Mouse (Mus musculus): Measurements from ENCODE around the gene Sos1. TPM values are rescaled to one million over a fixed set of nuclear protein-coding genes. Genes with fewer than 3 reads are reported as not detected.

Gene Sos1
- polyA plus RNA-seq, 1 experiment from 2014 or later, result 0.85 TPM

- WGBS (ENCODE audit: insufficient replicate concordance), result 5% methylated on average over 85 of the region's 102 CpGs
- H3K36me3 ChIP-seq (ENCODE audit: control insufficient read depth, insufficient read depth), result no peaks in the 10 kb centered on the region
- no peaks in the 10 kb centered on the region for H3K4me1 ChIP-seq (ENCODE audit: control insufficient read depth, low read depth, low read length)
- H3K27ac ChIP-seq (ENCODE audit: low read length), result no peak within 1 kb of the TSS
- no peaks in the 10 kb centered on the region for H3K9me3 ChIP-seq (replicated peaks; ENCODE audit: control insufficient read depth, low read length)
- peak within 1 kb of the TSS; percentile 82 for H3K4me2 ChIP-seq (ENCODE audit: low read depth, low read length)
- H3K27me3 ChIP-seq (ENCODE audit: control insufficient read depth, insufficient read depth, low read depth, low read length), result peaks cover 18% of the 10 kb centered on the region
- H3K9ac ChIP-seq (ENCODE audit: low read depth, low read length), result peak within 1 kb of the TSS; percentile 55
- H3K4me3 ChIP-seq (ENCODE audit: low read depth, low read length), result peak within 1 kb of the TSS; percentile 54
- peak; percentile 96 for ATAC-seq (ENCODE audit: low read depth)
Measured at GRCm38 (mm10) chr17:80372989-80373725, 107.1 kb downstream of the Sos1 start, which contains the start of gene Gm10190. Gene Gm10190 (minus strand): TSS chr17:80373541.

- no peak overlapping the region for H3K4me3 ChIP-seq (ENCODE audit: low read depth, low read length)
- no peak overlapping the region for H3K27ac ChIP-seq (ENCODE audit: low read length)
- H3K27me3 ChIP-seq (ENCODE audit: control insufficient read depth, insufficient read depth, low read depth, low read length), result peaks cover 13% of the 10 kb centered on the region
- no peaks in the 10 kb centered on the region for H3K4me1 ChIP-seq (ENCODE audit: control insufficient read depth, low read depth, low read length)
- no peaks in the 10 kb centered on the region for H3K9me3 ChIP-seq (replicated peaks; ENCODE audit: control insufficient read depth, low read length)
- WGBS (ENCODE audit: insufficient replicate concordance), result 60% methylated on average over 9 of the region's 9 CpGs
- H3K4me2 ChIP-seq (ENCODE audit: low read depth, low read length), result no peak overlapping the region
- ATAC-seq (ENCODE audit: low read depth), result no peak
- H3K36me3 ChIP-seq (ENCODE audit: control insufficient read depth, insufficient read depth), result no peaks in the 10 kb centered on the region
- no peak overlapping the region for H3K9ac ChIP-seq (ENCODE audit: low read depth, low read length)
Measured at GRCm38 (mm10) chr17:80368606-80369005, 111.6 kb downstream of the Sos1 start.

GRCm38 (mm10) chr17:80367276-80367675 lies 113.0 kb downstream of the Sos1 start:
- Histone ChIP-seq H3K4me3 (ENCODE audit: low read depth, low read length) (no peak overlapping the region), H3K9ac (ENCODE audit: low read depth, low read length) (no peak overlapping the region), H3K27me3 (ENCODE audit: control insufficient read depth, insufficient read depth, low read depth, low read length) (peaks cover under 1% of the 10 kb centered on the region), H3K4me2 (ENCODE audit: low read depth, low read length) (no peak overlapping the region), H3K4me1 (ENCODE audit: control insufficient read depth, low read depth, low read length) (no peaks in the 10 kb centered on the region), H3K27ac (ENCODE audit: low read length) (no peak overlapping the region), H3K9me3 (replicated peaks; ENCODE audit: control insufficient read depth, low read length) (no peaks in the 10 kb centered on the region), H3K36me3 (ENCODE audit: control insufficient read depth, insufficient read depth) (no peaks in the 10 kb centered on the region)
- no peak for ATAC-seq (ENCODE audit: low read depth)
- WGBS (ENCODE audit: insufficient replicate concordance), result 61% methylated on average over 5 of the region's 5 CpGs

GRCm38 (mm10) chr17:80360245-80360644 lies 120.0 kb downstream of the Sos1 start:
- Histone ChIP-seq H3K9me3 (replicated peaks; ENCODE audit: control insufficient read depth, low read length) (no peaks in the 10 kb centered on the region), H3K27me3 (ENCODE audit: control insufficient read depth, insufficient read depth, low read depth, low read length) (no peaks in the 10 kb centered on the region), H3K27ac (ENCODE audit: low read length) (no peak overlapping the region), H3K4me3 (ENCODE audit: low read depth, low read length) (no peak overlapping the region), H3K4me1 (ENCODE audit: control insufficient read depth, low read depth, low read length) (no peaks in the 10 kb centered on the region), H3K9ac (ENCODE audit: low read depth, low read length) (no peak overlapping the region), H3K36me3 (ENCODE audit: control insufficient read depth, insufficient read depth) (no peaks in the 10 kb centered on the region), H3K4me2 (ENCODE audit: low read depth, low read length) (no peak overlapping the region)
- 59% methylated on average over 8 of the region's 8 CpGs for WGBS (ENCODE audit: insufficient replicate concordance)
- no peak for ATAC-seq (ENCODE audit: low read depth)

GRCm38 (mm10) chr17:80347234-80347633 lies 133.0 kb downstream of the Sos1 start:
- H3K27me3 ChIP-seq (ENCODE audit: control insufficient read depth, insufficient read depth, low read depth, low read length), result no peaks in the 10 kb centered on the region
- no peak overlapping the region for H3K4me3 ChIP-seq (ENCODE audit: low read depth, low read length)
- no peak overlapping the region for H3K9ac ChIP-seq (ENCODE audit: low read depth, low read length)
- H3K27ac ChIP-seq (ENCODE audit: low read length), result no peak overlapping the region
- no peak overlapping the region for H3K4me2 ChIP-seq (ENCODE audit: low read depth, low read length)
- no peaks in the 10 kb centered on the region for H3K9me3 ChIP-seq (replicated peaks; ENCODE audit: control insufficient read depth, low read length)
- ATAC-seq (ENCODE audit: low read depth), result no peak
- WGBS (ENCODE audit: insufficient replicate concordance), result 49% methylated on average over 6 of the region's 6 CpGs
- H3K4me1 ChIP-seq (ENCODE audit: control insufficient read depth, low read depth, low read length), result no peaks in the 10 kb centered on the region
- no peaks in the 10 kb centered on the region for H3K36me3 ChIP-seq (ENCODE audit: control insufficient read depth, insufficient read depth)

GRCm38 (mm10) chr17:80346591-80347125 lies 133.6 kb downstream of the Sos1 start:
- no peak overlapping the region for H3K4me3 ChIP-seq (ENCODE audit: low read depth, low read length)
- H3K36me3 ChIP-seq (ENCODE audit: control insufficient read depth, insufficient read depth), result no peaks in the 10 kb centered on the region
- no peaks in the 10 kb centered on the region for H3K27me3 ChIP-seq (ENCODE audit: control insufficient read depth, insufficient read depth, low read depth, low read length)
- no peak overlapping the region for H3K4me2 ChIP-seq (ENCODE audit: low read depth, low read length)
- no peak for ATAC-seq (ENCODE audit: low read depth)
- no peaks in the 10 kb centered on the region for H3K9me3 ChIP-seq (replicated peaks; ENCODE audit: control insufficient read depth, low read length)
- H3K27ac ChIP-seq (ENCODE audit: low read length), result no peak overlapping the region
- no peaks in the 10 kb centered on the region for H3K4me1 ChIP-seq (ENCODE audit: control insufficient read depth, low read depth, low read length)
- 57% methylated on average over 11 of the region's 11 CpGs for WGBS (ENCODE audit: insufficient replicate concordance)
- H3K9ac ChIP-seq (ENCODE audit: low read depth, low read length), result no peak overlapping the region

GRCm38 (mm10) chr17:80345277-80345676 lies 135.0 kb downstream of the Sos1 start:
- Histone ChIP-seq H3K4me2 (ENCODE audit: low read depth, low read length) (no peak overlapping the region), H3K4me1 (ENCODE audit: control insufficient read depth, low read depth, low read length) (no peaks in the 10 kb centered on the region), H3K36me3 (ENCODE audit: control insufficient read depth, insufficient read depth) (no peaks in the 10 kb centered on the region), H3K9me3 (replicated peaks; ENCODE audit: control insufficient read depth, low read length) (no peaks in the 10 kb centered on the region), H3K4me3 (ENCODE audit: low read depth, low read length) (no peak overlapping the region), H3K9ac (ENCODE audit: low read depth, low read length) (no peak overlapping the region), H3K27me3 (ENCODE audit: control insufficient read depth, insufficient read depth, low read depth, low read length) (no peaks in the 10 kb centered on the region), H3K27ac (ENCODE audit: low read length) (no peak overlapping the region)
- no peak for ATAC-seq (ENCODE audit: low read depth)
- 68% methylated on average over 4 of the region's 4 CpGs for WGBS (ENCODE audit: insufficient replicate concordance)

Other genes with a start within 250 kb of the Sos1 start
- 6.4 and 7.9 TPM in 2 replicates for gene Morn2, start 190.2 kb downstream of the Sos1 start, polyA plus RNA-seq (2015; fragmentation: Nextera tagmentation; extraction: Ambion mirVana)
- 3.8 and 4.8 TPM in 2 replicates for gene Dhx57, start 190.0 kb downstream of the Sos1 start, polyA plus RNA-seq (2015; fragmentation: Nextera tagmentation; extraction: Ambion mirVana)
- gene Arhgef33, start 173.0 kb downstream of the Sos1 start, polyA plus RNA-seq (2015; fragmentation: Nextera tagmentation; extraction: Ambion mirVana), result 0.23 and 0.32 TPM in 2 replicates
- gene Gm10190, start 106.9 kb downstream of the Sos1 start, polyA plus RNA-seq (2015; fragmentation: Nextera tagmentation; extraction: Ambion mirVana), result not detected in 2 replicates
- 0.14 and 0.16 TPM in 2 replicates for gene Cdkl4, start 97.4 kb upstream of the Sos1 start, polyA plus RNA-seq (2015; fragmentation: Nextera tagmentation; extraction: Ambion mirVana)
- gene Map4k3, start 248.0 kb upstream of the Sos1 start, polyA plus RNA-seq (2015; fragmentation: Nextera tagmentation; extraction: Ambion mirVana), result 3.6 and 3.7 TPM in 2 replicates